24 mouse cellular contexts compared by ENCODE assay signal in the genomic region with DNA sequence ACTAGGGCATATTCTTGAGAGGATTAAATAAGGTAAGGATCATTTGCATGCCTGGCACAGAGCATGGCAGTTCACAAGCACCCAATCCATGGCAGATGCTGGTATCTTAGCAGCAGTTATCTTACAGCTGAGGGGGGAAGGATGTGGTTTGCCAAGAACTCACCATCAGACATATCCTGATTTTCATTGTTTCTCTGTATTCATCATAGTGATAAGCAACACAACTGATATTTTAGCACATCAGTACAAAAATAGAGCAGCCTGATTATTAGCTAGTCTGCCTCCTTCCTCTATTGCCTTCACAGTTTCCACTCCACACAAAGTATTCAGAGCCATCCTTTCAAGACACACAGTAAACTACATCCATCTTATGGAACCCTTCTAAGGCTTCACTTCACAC.
DNase-seq lines count a peak whose midpoint lies in the region; TF ChIP-seq lines count a peak whose summit lies in the region.
"Had no signal": no experiment of that assay in that cellular context is flagged by ENCODE, and none has a peak within 500 bp of the region (broad histone marks: within the 10 kb centered on the region; RNA-seq: fewer than 3 reads in every experiment).

No protein-coding gene starts in this region.

- peaks cover 6 to 15% of the 10 kb centered on the region in 2 experiments; a peak in 3 of 4 replicates for H3K4me1 ChIP-seq in MEL (ENCODE audit: control insufficient read depth in 1 of 2, insufficient read depth in 2 of 2, low read length in 2 of 2)
- no peaks in the 10 kb centered on the region for H3K4me1 ChIP-seq in heart, embryonic 10.5 days

- TF ChIP-seq RAD21 in MEL (IDR thresholded peaks at IDR 0.05; ENCODE audit: low read depth, low read length) = no peak

- H3K27ac ChIP-seq in MEL (ENCODE audit: control insufficient read depth, low read depth, low read length) = no peak overlapping the region
- no peak overlapping the region for H3K27ac ChIP-seq in heart, embryonic 10.5 days

- no peak for TF ChIP-seq POLR2A in MEL (IDR thresholded peaks at IDR 0.05; ENCODE audit: control insufficient read depth in 1 of 2, insufficient read depth in 1 of 2, low read depth in 1 of 2, low read length in 2 of 2, poor library complexity in 1 of 2)
- TF ChIP-seq POLR2A in brain, embryonic 14.5 days (IDR thresholded peaks at IDR 0.05; ENCODE audit: borderline replicate concordance, extremely low read depth, insufficient read depth, insufficient read length, poor library complexity, severe bottlenecking) = no peak

- H3K9me3 ChIP-seq in MEL (replicated peaks; ENCODE audit: insufficient read depth, low read length) = no peaks in the 10 kb centered on the region
- H3K9me3 ChIP-seq in heart, embryonic 10.5 days = no peaks in the 10 kb centered on the region
- H3K9me3 ChIP-seq: G1E had no signal

- TF ChIP-seq EP300 in MEL (IDR thresholded peaks at IDR 0.05; ENCODE audit: low read depth in 1 of 2, low read length in 2 of 2) = peak; percentile 26 to 33; a peak in 2 of 4 replicates

- DNase-seq in 416B (ENCODE audit: low read depth) = peak; percentile 6
- DNase-seq in MEL (ENCODE audit: low read depth, low spot score) = no peak
- peak; percentile 20 for DNase-seq in brain, adult 2 months (ENCODE audit: low read depth, low spot score)
- DNase-seq in brain, embryonic 14.5 days (ENCODE audit: low read depth) = peak; percentile 28
- no peak for DNase-seq in heart, embryonic 10.5 days (ENCODE audit: low spot score)
- no peak for DNase-seq in gastrocnemius, adult 18-20 months (ENCODE audit: low spot score)
- DNase-seq in spleen, adult 18-20 months = no peak
- no peak for DNase-seq in spleen, adult 12 weeks (ENCODE audit: low spot score)
- DNase-seq: adrenal gland, adult 2 months; adrenal gland, adult 8-10 months; adrenal gland, postnatal 10 days; adrenal gland, postnatal 14 days; adrenal gland, postnatal 25 days; adrenal gland, postnatal 36 days; B cell, adult 2 months; cerebellum, adult 11 months; cerebellum, adult 11-12 months; cerebellum, adult 18-20 months; cerebellum, adult 2 months; cerebellum, adult 8-10 months; cerebellum, adult 9-10 months had no signal

- H3K36me3 ChIP-seq in MEL (ENCODE audit: control insufficient read depth in 1 of 2, insufficient read depth in 2 of 2, low read length in 2 of 2) = peaks cover 0 to 20% of the 10 kb centered on the region in 2 experiments; a peak in 2 of 4 replicates
- H3K36me3 ChIP-seq in heart, embryonic 10.5 days = no peaks in the 10 kb centered on the region
- H3K36me3 ChIP-seq: G1E had no signal

- no peak overlapping the region for H3K9ac ChIP-seq in MEL (ENCODE audit: control insufficient read depth, low read depth, low read length, poor library complexity, severe bottlenecking)

- H3K27me3 ChIP-seq in MEL (ENCODE audit: control insufficient read depth in 1 of 2, insufficient read depth in 2 of 2, low read length in 2 of 2) = no peaks in the 10 kb centered on the region; a peak in 1 of 4 replicates
- H3K27me3 ChIP-seq in heart, embryonic 10.5 days (ENCODE audit: insufficient read depth, poor library complexity, severe bottlenecking) = no peaks in the 10 kb centered on the region
- H3K27me3 ChIP-seq: CH12.LX, Patski had no signal

- TF ChIP-seq CTCF in MEL (IDR thresholded peaks at IDR 0.05 in 2 of 3, conservative IDR thresholded peaks at IDR 0.05 in 1 of 3; ENCODE audit: control insufficient read depth in 1 of 3, insufficient read depth in 1 of 3, low read depth in 2 of 3, low read length in 3 of 3, poor library complexity in 1 of 3, severe bottlenecking in 1 of 3) = no peak
- no peak for TF ChIP-seq CTCF in brain, embryonic 14.5 days (IDR thresholded peaks at IDR 0.05; ENCODE audit: borderline replicate concordance, extremely low read depth, insufficient read depth, insufficient read length)

- no peaks in the 10 kb centered on the region for H3K79me2 ChIP-seq in MEL (ENCODE audit: control insufficient read depth, insufficient read depth, low read length, poor library complexity)

- H3K4me3 ChIP-seq in MEL (ENCODE audit: control insufficient read depth in 1 of 2, insufficient read depth in 1 of 2, low read depth in 2 of 2, low read length in 2 of 2) = no peak overlapping the region
- H3K4me3 ChIP-seq in heart, embryonic 10.5 days = no peak overlapping the region

TF ChIP-seq in MEL, 35 proteins besides CTCF, POLR2A, EP300 and RAD21:
- TF ChIP-seq GATA1 (IDR thresholded peaks at IDR 0.05; ENCODE audit: low read depth, low read length) (peak; percentile 39), TCF12 (IDR thresholded peaks at IDR 0.05; ENCODE audit: low read depth, low read length) (peak; percentile 39), RCOR1 (IDR thresholded peaks at IDR 0.05; ENCODE audit: low read depth, low read length) (peak; percentile 61), MEF2A (IDR thresholded peaks at IDR 0.05; ENCODE audit: extremely low read depth, insufficient replicate concordance, low read depth, low read length, poor library complexity, severe bottlenecking) (peak; percentile 73; the same call in 1 of the 2 replicates), BHLHE40 (IDR thresholded peaks at IDR 0.05; ENCODE audit: borderline replicate concordance, low read depth, low read length) (no peak), MAZ (IDR thresholded peaks at IDR 0.05; ENCODE audit: low read depth, low read length) (no peak), ETS1 (IDR thresholded peaks at IDR 0.05; ENCODE audit: low read depth, low read length) (peak; percentile 48; the same call in 1 of the 2 replicates), MAX (IDR thresholded peaks at IDR 0.05; ENCODE audit: low read length) (no peak)

Comparison
In these comparisons a context has a peak if more than half of its experiments do, and no peak if none do; other contexts are left out.
1. DNase-seq: peak in 416B (single experiment), brain, adult 2 months (single experiment) and brain, embryonic 14.5 days (single experiment); none in MEL (single experiment), heart, embryonic 10.5 days (single experiment), gastrocnemius, adult 18-20 months (single experiment), spleen, adult 18-20 months (0 of 2) and spleen, adult 12 weeks (single experiment).